In the genomic region with DNA sequence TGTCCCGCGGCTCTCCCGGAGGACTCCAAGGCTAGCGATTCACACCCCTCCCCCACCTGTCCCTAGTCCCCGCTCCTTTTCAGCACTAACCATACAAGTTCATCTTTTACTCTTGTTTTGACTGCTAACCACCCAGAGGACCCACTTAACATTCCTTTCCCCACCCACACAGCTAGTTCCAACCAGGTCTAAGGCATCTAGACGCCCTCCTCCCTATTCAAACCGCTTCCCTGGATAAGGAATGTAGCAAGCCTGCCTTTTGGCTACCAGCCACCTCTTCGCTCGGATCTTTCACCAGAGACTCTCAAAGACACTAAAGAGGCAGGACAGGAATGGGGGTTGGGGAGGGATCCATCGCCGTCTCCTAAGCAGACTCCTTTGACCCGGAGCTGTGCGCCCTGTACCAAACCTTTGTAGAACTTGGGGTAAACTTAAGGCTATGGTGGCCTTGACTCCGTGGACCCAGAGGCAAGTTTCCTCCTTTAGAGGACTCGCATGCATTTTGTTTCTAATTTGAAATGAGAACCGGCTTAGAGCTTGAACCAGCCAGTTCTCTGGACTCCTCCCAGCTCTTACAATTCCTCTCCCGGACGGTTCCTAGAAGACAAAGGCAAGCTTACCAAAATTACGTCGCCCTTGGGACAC, we compare ENCODE assay signal across 8 mouse cellular contexts. TPM values are rescaled to one million over a fixed set of nuclear protein-coding genes. Genes with fewer than 3 reads are reported as not detected.
A peak's percentile ranks its signal among the peaks of the same experiment; 100 is the strongest.
DNase-seq lines count a peak whose midpoint lies in the region; ATAC-seq and TF ChIP-seq lines count a peak whose summit lies in the region.

No protein-coding gene starts in this region.

- H3K9me3 ChIP-seq in embryonic facial prominence, embryonic 12.5 days: no peaks in the 10 kb centered on the region
- no peaks in the 10 kb centered on the region for H3K9me3 ChIP-seq in heart, embryonic 15.5 days (replicated peaks)
- no peaks in the 10 kb centered on the region for H3K9me3 ChIP-seq in stomach, postnatal 0 days (ENCODE audit: control insufficient read depth, low read length)

- 4% methylated on average over 20 of the region's 20 CpGs for WGBS in embryonic facial prominence, embryonic 12.5 days
- WGBS in heart, embryonic 15.5 days: 3% methylated on average over 20 of the region's 20 CpGs
- WGBS in stomach, postnatal 0 days: 1% methylated on average over 20 of the region's 20 CpGs

- peak; percentile 77; the same call in 1 of the 2 replicates for ATAC-seq in embryonic facial prominence, embryonic 12.5 days (ENCODE audit: insufficient number of reproducible peaks, insufficient read depth, low FRiP score, low TSS enrichment)
- ATAC-seq in heart, embryonic 15.5 days (replicated peaks; ENCODE audit: insufficient number of reproducible peaks, insufficient read depth, low FRiP score, low read depth): peak; percentile 95
- 0 out of 2 replicates have a peak, but pooled peaks have one; percentile 37 for ATAC-seq in megakaryocyte-erythroid progenitor cell, adult 5-6 weeks (replicated peaks; ENCODE audit: low FRiP score, low TSS enrichment, poor library complexity, severe bottlenecking)
- ATAC-seq in stomach, postnatal 0 days (ENCODE audit: low FRiP score, low TSS enrichment): peak; percentile 68; the same call in 1 of the 2 replicates

- peak overlapping the region; percentile 17 for H3K4me3 ChIP-seq in embryonic facial prominence, embryonic 12.5 days
- H3K4me3 ChIP-seq in heart, embryonic 15.5 days: peak overlapping the region; percentile 41
- peak overlapping the region; percentile 24 for H3K4me3 ChIP-seq in stomach, postnatal 0 days (ENCODE audit: low read depth, low read length)

- peak overlapping the region; percentile 46 for H3K4me2 ChIP-seq in embryonic facial prominence, embryonic 12.5 days (replicated peaks)
- H3K4me2 ChIP-seq in heart, embryonic 15.5 days: peak overlapping the region; percentile 59
- H3K4me2 ChIP-seq in stomach, postnatal 0 days (replicated peaks; ENCODE audit: low read depth): peak overlapping the region; percentile 60

- TF ChIP-seq CTCF in stomach, postnatal 0 days (IDR thresholded peaks at IDR 0.05; ENCODE audit: low read depth): no peak

- no peaks in the 10 kb centered on the region; the same call in 1 of the 2 replicates for H3K4me1 ChIP-seq in embryonic facial prominence, embryonic 12.5 days
- peaks cover 11% of the 10 kb centered on the region; the same call in 1 of the 2 replicates for H3K4me1 ChIP-seq in heart, embryonic 15.5 days (replicated peaks)
- H3K4me1 ChIP-seq in stomach, postnatal 0 days (replicated peaks; ENCODE audit: control insufficient read depth, insufficient read depth): 0 out of 2 replicates have a peak, but pooled peaks cover 3% of the 10 kb centered on the region

- peak; percentile 15 to 56 for DNase-seq in left cerebral cortex, postnatal 14 days (ENCODE audit: low spot score in 2 of 2)
- no peak for DNase-seq in left cerebral cortex, adult 9 months (ENCODE audit: low spot score in 2 of 2)
- DNase-seq in kidney, postnatal 14 days: peak; percentile 77
- DNase-seq in stomach, postnatal 0 days (ENCODE audit: low spot score): peak; percentile 45
- DNase-seq in thymus, postnatal 4 days: no peak

- H3K9ac ChIP-seq in embryonic facial prominence, embryonic 12.5 days: peak overlapping the region; percentile 31; the same call in 1 of the 2 replicates
- H3K9ac ChIP-seq in heart, embryonic 15.5 days: peak overlapping the region; percentile 46; the same call in 1 of the 2 replicates
- peak overlapping the region; percentile 41 for H3K9ac ChIP-seq in stomach, postnatal 0 days (ENCODE audit: low read length)

- peak overlapping the region; percentile 81 for H3K27ac ChIP-seq in embryonic facial prominence, embryonic 12.5 days
- peak overlapping the region; percentile 91 for H3K27ac ChIP-seq in heart, embryonic 15.5 days
- peak overlapping the region; percentile 35; the same call in 1 of the 2 replicates for H3K27ac ChIP-seq in stomach, postnatal 0 days (replicated peaks)

- no peaks in the 10 kb centered on the region for H3K36me3 ChIP-seq in embryonic facial prominence, embryonic 12.5 days
- no peaks in the 10 kb centered on the region for H3K36me3 ChIP-seq in heart, embryonic 15.5 days
- H3K36me3 ChIP-seq in stomach, postnatal 0 days (ENCODE audit: control insufficient read depth, insufficient read depth, low read length): no peaks in the 10 kb centered on the region

- intact Hi-C loops in left cerebral cortex, postnatal 14 days (cut with DNase I): no loop called here

- H3K27me3 ChIP-seq in embryonic facial prominence, embryonic 12.5 days: peaks cover 18% of the 10 kb centered on the region
- H3K27me3 ChIP-seq in heart, embryonic 15.5 days: no peaks in the 10 kb centered on the region; the same call in 1 of the 2 replicates
- H3K27me3 ChIP-seq in stomach, postnatal 0 days (ENCODE audit: control insufficient read depth, insufficient read depth, low read length): no peaks in the 10 kb centered on the region

- no peak for TF ChIP-seq EP300 in stomach, postnatal 0 days (optimal IDR thresholded peaks at IDR 0.05)

RNA-seq across cellular contexts. Expression of gene Nanog, which starts 4.7 kb away (rescaled TPM):
- not detected for total RNA-seq in left cerebral cortex, postnatal 14 days (2021)
- 0.33 and 0.59 TPM in 2 replicates for polyA plus RNA-seq in embryonic facial prominence, embryonic 12.5 days (2016; fragmentation: Nextera tagmentation; extraction: Ambion mirVana)
- 0.56 and 0.79 TPM in 2 replicates for polyA plus RNA-seq in heart, embryonic 15.5 days (2015; fragmentation: Nextera tagmentation; extraction: Ambion mirVana)
- total RNA-seq in megakaryocyte-erythroid progenitor cell, adult 5-6 weeks (2014; fragmentation: Nextera tagmentation): not detected in 2 replicates
- total RNA-seq in megakaryocyte-erythroid progenitor cell, adult 5-6 weeks (2017): not detected in 2 replicates
- 0.06 and 0.07 TPM in 2 replicates for polyA plus RNA-seq in stomach, postnatal 0 days (2015; fragmentation: Nextera tagmentation; extraction: Ambion mirVana)

Comparison
In these comparisons a context has a peak if more than half of its experiments do, and no peak if none do; other contexts are left out.
1. DNase-seq: peak in left cerebral cortex, postnatal 14 days (2 of 2), kidney, postnatal 14 days (single experiment) and stomach, postnatal 0 days (single experiment); none in left cerebral cortex, adult 9 months (0 of 2) and thymus, postnatal 4 days (single experiment).
2. ATAC-seq: peak in every context shown above with its lines; median percentile 95 in heart, embryonic 15.5 days; 77 in embryonic facial prominence, embryonic 12.5 days; 68 in stomach, postnatal 0 days; 37 in megakaryocyte-erythroid progenitor cell, adult 5-6 weeks.
3. H3K27ac ChIP-seq: peak in every context shown above with its lines; median percentile 91 in heart, embryonic 15.5 days; 81 in embryonic facial prominence, embryonic 12.5 days; 35 in stomach, postnatal 0 days.
4. Peak in every context shown above with its lines, with median percentiles within 50 percentile points of each other: H3K4me2 ChIP-seq, H3K4me3 ChIP-seq and H3K9ac ChIP-seq.